Mouse (Mus musculus): Measurements from ENCODE around the gene Eps8.
"Not testable (repeated sequence)": the region's sequence is repeated elsewhere in the genome, so short reads cannot be mapped to it uniquely, and the experiment has no call there.

The Eps8 gene

GRCm38 (mm10) chr6:137482891-137483290 is 171.8 kb downstream of the Eps8 start:
- no peak for DNase-seq (ENCODE audit: low spot score in 2 of 2)

- not testable (repeated sequence) for DNase-seq (ENCODE audit: low spot score in 2 of 2)
Measured at GRCm38 (mm10) chr6:137475695-137476094, 179.0 kb downstream of the Eps8 start.

- no peak for DNase-seq (ENCODE audit: low spot score in 2 of 2)
Measured at GRCm38 (mm10) chr6:137473433-137473832, 181.2 kb downstream of the Eps8 start.

GRCm38 (mm10) chr6:137472129-137472528 is 182.5 kb downstream of the Eps8 start:
- no peak for DNase-seq (ENCODE audit: low spot score in 2 of 2)

- DNase-seq (ENCODE audit: low spot score in 2 of 2) = no peak
Measured at GRCm38 (mm10) chr6:137470901-137471598, 183.6 kb downstream of the Eps8 start.

- no peak for DNase-seq (ENCODE audit: low spot score in 2 of 2)
Measured at GRCm38 (mm10) chr6:137469541-137469940, 185.1 kb downstream of the Eps8 start.

GRCm38 (mm10) chr6:137467696-137468095 is 187.0 kb downstream of the Eps8 start:
- no peak for DNase-seq (ENCODE audit: low spot score in 2 of 2)

- no peak for DNase-seq (ENCODE audit: low spot score in 2 of 2)
Measured at GRCm38 (mm10) chr6:137466256-137466655, 188.4 kb downstream of the Eps8 start.

- no peak for DNase-seq (ENCODE audit: low spot score in 2 of 2)
Measured at GRCm38 (mm10) chr6:137465253-137465652, 189.4 kb downstream of the Eps8 start.

GRCm38 (mm10) chr6:137463771-137464170 is 190.9 kb downstream of the Eps8 start:
- no peak for DNase-seq (ENCODE audit: low spot score in 2 of 2)

GRCm38 (mm10) chr6:137458136-137458535 is 196.5 kb downstream of the Eps8 start:
- no peak for DNase-seq (ENCODE audit: low spot score in 2 of 2)

- DNase-seq (ENCODE audit: low spot score in 2 of 2) = no peak
Measured at GRCm38 (mm10) chr6:137457210-137457609, 197.5 kb downstream of the Eps8 start.

GRCm38 (mm10) chr6:137456064-137456463 is 198.6 kb downstream of the Eps8 start:
- no peak for DNase-seq (ENCODE audit: low spot score in 2 of 2)

GRCm38 (mm10) chr6:137455537-137456041 is 199.1 kb downstream of the Eps8 start:
- DNase-seq (ENCODE audit: low spot score in 2 of 2) = peak in 1 of 2 experiments; percentile 21

GRCm38 (mm10) chr6:137446116-137446515 is 208.6 kb downstream of the Eps8 start:
- DNase-seq (ENCODE audit: low spot score in 2 of 2) = not testable (repeated sequence)

GRCm38 (mm10) chr6:137443089-137443488 is 211.6 kb downstream of the Eps8 start:
- DNase-seq (ENCODE audit: low spot score in 2 of 2) = no peak

GRCm38 (mm10) chr6:137440559-137441486 is 213.9 kb downstream of the Eps8 start:
- DNase-seq (ENCODE audit: low spot score in 2 of 2) = no peak

GRCm38 (mm10) chr6:137437902-137438580 is 216.6 kb downstream of the Eps8 start:
- no peak for DNase-seq (ENCODE audit: low spot score in 2 of 2)

- DNase-seq (ENCODE audit: low spot score in 2 of 2) = no peak
Measured at GRCm38 (mm10) chr6:137437486-137437885, 217.2 kb downstream of the Eps8 start.

- DNase-seq (ENCODE audit: low spot score in 2 of 2) = no peak
Measured at GRCm38 (mm10) chr6:137433521-137434137, 221.0 kb downstream of the Eps8 start.

Measured in thymus, postnatal 10 days (tissue).